Mouse (Mus musculus): ENCODE measurements at regions not wholly inside any gene's neighbourhood (a gene's known extent, or its start where the extent isn't known, plus 50 kb on each side); places are given as distances from the start of the nearest gene placed in this dataset.

GRCm38 (mm10) chr10:125790924-125791323, 175.0 kb upstream of the Lrig3 start:
- no peak for DNase-seq (ENCODE audit: low spot score in 2 of 2)

- no peak for DNase-seq (ENCODE audit: low spot score in 2 of 2)
Measured at GRCm38 (mm10) chr10:125794504-125794903, 171.5 kb upstream of the Lrig3 start.

- DNase-seq (ENCODE audit: low spot score in 2 of 2): no peak
Measured at GRCm38 (mm10) chr10:125795323-125795722, 170.6 kb upstream of the Lrig3 start.

- DNase-seq (ENCODE audit: low spot score in 2 of 2): no peak
Measured at GRCm38 (mm10) chr10:125798678-125799077, 167.3 kb upstream of the Lrig3 start.

GRCm38 (mm10) chr10:125800572-125801114, 165.3 kb upstream of the Lrig3 start:
- DNase-seq (ENCODE audit: low spot score in 2 of 2): no peak

GRCm38 (mm10) chr10:125801450-125801849, 164.5 kb upstream of the Lrig3 start:
- DNase-seq (ENCODE audit: low spot score in 2 of 2): no peak

GRCm38 (mm10) chr10:125802923-125803583, 162.9 kb upstream of the Lrig3 start:
- no peak for DNase-seq (ENCODE audit: low spot score in 2 of 2)

GRCm38 (mm10) chr10:125809763-125810361, 156.1 kb upstream of the Lrig3 start:
- no peak for DNase-seq (ENCODE audit: low spot score in 2 of 2)

- no peak for DNase-seq (ENCODE audit: low spot score in 2 of 2)
Measured at GRCm38 (mm10) chr10:125810590-125810989, 155.4 kb upstream of the Lrig3 start.

GRCm38 (mm10) chr10:125814191-125814887, 151.6 kb upstream of the Lrig3 start:
- DNase-seq (ENCODE audit: low spot score in 2 of 2): no peak

- DNase-seq (ENCODE audit: low spot score in 2 of 2): no peak
Measured at GRCm38 (mm10) chr10:125832134-125832533, 133.8 kb upstream of the Lrig3 start.

GRCm38 (mm10) chr10:125832764-125833163, 133.2 kb upstream of the Lrig3 start:
- DNase-seq (ENCODE audit: low spot score in 2 of 2): no peak

- no peak for DNase-seq (ENCODE audit: low spot score in 2 of 2)
Measured at GRCm38 (mm10) chr10:125833989-125834388, 132.0 kb upstream of the Lrig3 start.

GRCm38 (mm10) chr10:125838982-125839381, 127.0 kb upstream of the Lrig3 start:
- DNase-seq (ENCODE audit: low spot score in 2 of 2): no peak

- no peak for DNase-seq (ENCODE audit: low spot score in 2 of 2)
Measured at GRCm38 (mm10) chr10:125839621-125840141, 126.3 kb upstream of the Lrig3 start.

- no peak for DNase-seq (ENCODE audit: low spot score in 2 of 2)
Measured at GRCm38 (mm10) chr10:125840388-125840787, 125.6 kb upstream of the Lrig3 start.

GRCm38 (mm10) chr10:125844336-125844865, 121.6 kb upstream of the Lrig3 start:
- DNase-seq (ENCODE audit: low spot score in 2 of 2): no peak

- DNase-seq (ENCODE audit: low spot score in 2 of 2): no peak
Measured at GRCm38 (mm10) chr10:125845014-125845514, 120.9 kb upstream of the Lrig3 start.

- no peak for DNase-seq (ENCODE audit: low spot score in 2 of 2)
Measured at GRCm38 (mm10) chr10:125850370-125850769, 115.6 kb upstream of the Lrig3 start.

GRCm38 (mm10) chr10:125861734-125862133, 104.2 kb upstream of the Lrig3 start:
- no peak for DNase-seq (ENCODE audit: low spot score in 2 of 2)

GRCm38 (mm10) chr10:125866346-125866745, 99.6 kb upstream of the Lrig3 start:
- no peak for DNase-seq (ENCODE audit: low spot score in 2 of 2)

GRCm38 (mm10) chr10:125884563-125884962, 81.4 kb upstream of the Lrig3 start:
- no peak for DNase-seq (ENCODE audit: low spot score in 2 of 2)

Measured in spleen, postnatal 4 days (tissue).